Mouse (Mus musculus): Measurements from ENCODE around the gene Klra17.
"Not testable (repeated sequence)": the region's sequence is repeated elsewhere in the genome, so short reads cannot be mapped to it uniquely, and the experiment has no call there.

Gene Klra17

DNA sequence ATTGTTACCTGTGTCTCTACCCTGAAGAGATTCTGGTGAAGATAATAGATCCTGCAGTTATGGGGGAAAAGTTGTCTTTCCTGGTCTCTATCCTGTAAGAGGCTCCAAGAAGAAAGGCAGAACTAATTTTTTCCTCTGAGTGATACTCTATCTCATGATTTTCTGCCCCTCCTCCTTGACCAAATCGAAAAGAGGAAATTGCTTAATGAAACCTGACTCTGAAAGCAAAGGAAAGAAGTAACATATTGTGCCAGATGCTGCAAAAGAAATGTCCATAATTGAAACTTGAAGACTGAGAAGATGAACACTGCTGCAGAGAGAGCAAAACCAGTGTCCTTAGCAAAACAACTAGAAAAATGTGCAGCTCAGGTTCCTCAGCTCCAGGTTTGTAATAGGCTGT lies at the start of gene Klra17:
Gene Klra17 (minus strand): TSS at position 124 of the 400 bp plus-strand sequence.
- in situ Hi-C loops (cut with MboI; ENCODE audit: low sequenced_read_pairs): no loop called here

- in situ Hi-C loops (cut with MboI; ENCODE audit: low sequenced_read_pairs): not testable (repeated sequence)
Observed at GRCm38 (mm10) chr6:129917476-129917946, 41.0 kb upstream of the Klra17 start, which contains the start of gene Klra5. Klra5 (minus strand) TSS chr6:129917650.

DNA sequence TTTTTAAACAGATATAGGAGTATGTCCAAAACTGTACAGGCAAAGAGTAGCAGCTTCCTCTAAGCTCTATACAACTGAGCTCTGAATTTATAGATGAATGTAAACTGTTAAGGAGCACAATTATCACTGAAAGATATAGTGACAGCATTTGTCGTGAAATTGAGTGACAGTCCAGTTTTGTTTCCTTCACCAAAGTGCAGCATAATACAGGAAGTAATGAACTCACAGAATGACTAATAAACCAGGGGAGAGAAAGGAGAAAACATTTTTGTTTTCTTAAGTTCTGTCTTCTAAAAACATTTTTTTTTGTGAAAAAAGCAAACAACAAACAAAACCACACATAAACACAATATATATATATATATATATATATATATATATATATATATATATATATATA lies 40.5 kb upstream of the Klra17 start:
- in situ Hi-C loops (cut with MboI; ENCODE audit: low sequenced_read_pairs): no loop called here

GRCm38 (mm10) chr6:129882525-129882924 lies 6.1 kb upstream of the Klra17 start:
- in situ Hi-C loops (cut with MboI; ENCODE audit: low sequenced_read_pairs): no loop called here

DNA sequence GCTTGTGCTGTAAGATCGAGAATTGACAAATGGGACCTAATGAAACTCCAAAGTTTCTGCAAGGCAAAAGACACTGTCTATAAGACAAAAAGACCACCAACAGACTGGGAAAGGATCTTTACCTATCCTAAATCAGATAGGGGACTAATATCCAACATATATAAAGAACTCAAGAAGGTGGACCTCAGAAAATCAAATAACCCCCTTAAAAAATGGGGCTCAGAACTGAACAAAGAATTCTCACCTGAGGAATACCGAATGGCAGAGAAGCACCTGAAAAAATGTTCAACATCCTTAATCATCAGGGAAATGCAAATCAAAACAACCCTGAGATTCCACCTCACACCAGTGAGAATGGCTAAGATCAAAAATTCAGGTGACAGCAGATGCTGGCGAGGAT lies 14.1 kb downstream of the Klra17 start, which contains the start of gene Gm17631:
Gene Gm17631 (plus strand): TSS at position 301 of the 400 bp plus-strand sequence.
- in situ Hi-C loops (cut with MboI; ENCODE audit: low sequenced_read_pairs): not testable (repeated sequence)

- in situ Hi-C loops (cut with MboI; ENCODE audit: low sequenced_read_pairs): no loop called here
Observed at GRCm38 (mm10) chr6:129825559-129825958, 50.9 kb downstream of the Klra17 start.

GRCm38 (mm10) chr6:129824004-129824403 lies 52.5 kb downstream of the Klra17 start:
- in situ Hi-C loops (cut with MboI; ENCODE audit: low sequenced_read_pairs): no loop called here

- in situ Hi-C loops (cut with MboI; ENCODE audit: low sequenced_read_pairs): no loop called here
Observed at GRCm38 (mm10) chr6:129817731-129818130, 58.7 kb downstream of the Klra17 start.

GRCm38 (mm10) chr6:129784170-129784569 lies 92.3 kb downstream of the Klra17 start, which contains the start of gene Gm156:
Gm156 (minus strand) TSS chr6:129784270.
- in situ Hi-C loops (cut with MboI; ENCODE audit: low sequenced_read_pairs): not testable (repeated sequence)
